Comparison of ENCODE assay signal across 22 mouse cellular contexts in the genomic region with DNA sequence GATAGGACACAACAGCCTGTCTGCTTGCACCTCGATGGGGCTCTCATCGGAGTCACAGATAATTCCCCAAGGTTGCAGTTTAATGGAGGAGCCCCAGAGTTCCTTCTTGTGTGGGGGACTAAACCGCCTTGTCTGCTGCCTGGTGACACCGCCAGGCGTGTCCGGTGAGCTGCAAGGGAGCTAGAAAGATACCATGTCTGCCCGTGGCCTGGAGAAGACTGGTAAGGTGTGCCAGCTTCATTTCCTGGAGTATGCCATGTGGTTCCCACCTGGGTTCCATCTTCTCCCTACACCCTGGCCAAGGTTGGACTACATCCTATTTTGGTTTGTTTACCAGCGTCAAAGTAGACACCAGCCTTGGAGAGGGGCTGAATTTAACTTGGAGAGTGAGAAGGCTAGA. TPM values are rescaled to one million over a fixed set of nuclear protein-coding genes. Genes with fewer than 3 reads are reported as not detected.
"Had no signal": no experiment of that assay in that cellular context is flagged by ENCODE, and none has a peak within 500 bp of the region (broad histone marks: within the 10 kb centered on the region; RNA-seq: fewer than 3 reads in every experiment).

No protein-coding gene starts in this region.

- H3K4me1 ChIP-seq: limb, embryonic 12.5 days; limb, embryonic 15.5 days; midbrain, embryonic 12.5 days; midbrain, embryonic 15.5 days; neural tube, embryonic 12.5 days; stomach, embryonic 15.5 days had no signal

- DNase-seq: kidney, postnatal 10 days; kidney, postnatal 36 days; left cerebral cortex, postnatal 4 days; liver, postnatal 0 days; right cerebral cortex, postnatal 25 days; spleen, adult 18-20 months; thymus, adult 18-20 months; thymus, postnatal 36 days had no signal

- H3K9me3 ChIP-seq: kidney, embryonic 15.5 days; limb, embryonic 12.5 days; limb, embryonic 15.5 days; midbrain, embryonic 12.5 days; midbrain, embryonic 15.5 days; neural tube, embryonic 12.5 days; neural tube, embryonic 15.5 days; stomach, embryonic 15.5 days had no signal

- H3K27me3 ChIP-seq: kidney, embryonic 15.5 days; limb, embryonic 15.5 days; midbrain, embryonic 12.5 days; midbrain, embryonic 15.5 days; neural tube, embryonic 12.5 days; neural tube, embryonic 15.5 days; stomach, embryonic 15.5 days had no signal

- H3K4me2 ChIP-seq: kidney, embryonic 15.5 days; limb, embryonic 12.5 days; limb, embryonic 15.5 days; liver, embryonic 11.5 days; lung, embryonic 14.5 days; midbrain, embryonic 12.5 days; midbrain, embryonic 15.5 days; neural tube, embryonic 12.5 days; neural tube, embryonic 15.5 days; stomach, embryonic 15.5 days had no signal

- ATAC-seq: liver, postnatal 0 days; lung, postnatal 0 days; midbrain, embryonic 15.5 days had no signal

- H3K27ac ChIP-seq: kidney, embryonic 15.5 days; limb, embryonic 12.5 days; limb, embryonic 15.5 days; liver, embryonic 14.5 days; macrophage; midbrain, embryonic 12.5 days; midbrain, embryonic 15.5 days; neural tube, embryonic 12.5 days; neural tube, embryonic 15.5 days; stomach, embryonic 15.5 days had no signal

- H3K4me3 ChIP-seq: kidney, embryonic 15.5 days; limb, embryonic 12.5 days; limb, embryonic 15.5 days; midbrain, embryonic 12.5 days; midbrain, embryonic 15.5 days; neural tube, embryonic 12.5 days; neural tube, embryonic 15.5 days; stomach, embryonic 15.5 days had no signal

- H3K9ac ChIP-seq: kidney, embryonic 15.5 days; limb, embryonic 12.5 days; limb, embryonic 15.5 days; liver, embryonic 14.5 days; liver, postnatal 0 days; lung, embryonic 14.5 days; midbrain, embryonic 12.5 days; midbrain, embryonic 15.5 days; neural tube, embryonic 12.5 days; neural tube, embryonic 15.5 days; stomach, embryonic 15.5 days had no signal

- H3K36me3 ChIP-seq: kidney, embryonic 15.5 days; limb, embryonic 12.5 days; limb, embryonic 15.5 days; midbrain, embryonic 12.5 days; midbrain, embryonic 15.5 days; neural tube, embryonic 12.5 days; neural tube, embryonic 15.5 days; stomach, embryonic 15.5 days had no signal

RNA-seq across cellular contexts. Expression of a gene that starts 11.4 kb away (rescaled TPM):
- total RNA-seq: megakaryocyte, adult 5-6 weeks had no signal
- polyA plus RNA-seq: macrophage had no signal
